In genomic region chr5:97055511-97056068, GRCm38 (mm10) we compare ENCODE assay signal across 8 mouse cellular contexts. TPM values are rescaled to one million over a fixed set of nuclear protein-coding genes. Genes with fewer than 3 reads are reported as not detected.
DNase-seq lines count a peak whose midpoint lies in the region; ATAC-seq lines count a peak whose summit lies in the region.

No protein-coding gene starts in this region.

- 0 out of 2 replicates have a peak, but pooled peaks have one; percentile 48 for ATAC-seq in neural tube, embryonic 11.5 days (ENCODE audit: insufficient read depth, low FRiP score, low TSS enrichment)
- peak; percentile 89 for ATAC-seq in granulocyte monocyte progenitor cell, adult 5-6 weeks (replicated peaks; ENCODE audit: poor library complexity, severe bottlenecking)
- peak; percentile 36; the same call in 1 of the 2 replicates for ATAC-seq in lung, embryonic 16.5 days (ENCODE audit: low read depth)

- WGBS in neural tube, embryonic 11.5 days: 22% methylated on average over 1 of the region's 1 CpGs
- 0% methylated on average over 1 of the region's 1 CpGs for WGBS in lung, embryonic 16.5 days

- no peaks in the 10 kb centered on the region for H3K9me3 ChIP-seq in neural tube, embryonic 11.5 days (ENCODE audit: control insufficient read depth, low read length)
- H3K9me3 ChIP-seq in lung, embryonic 16.5 days (ENCODE audit: control insufficient read depth, low read length): no peaks in the 10 kb centered on the region

- DNase-seq in gastrocnemius, adult 18-20 months (ENCODE audit: low spot score): peak; percentile 68
- no peak for DNase-seq in gastrocnemius, postnatal 25 days
- DNase-seq in neural tube, embryonic 11.5 days (ENCODE audit: low spot score): peak; percentile 23
- DNase-seq in neural tube, embryonic 10.5 days (ENCODE audit: extremely low spot score, low spot score): no peak
- peak; percentile 44 for DNase-seq in T-cell, adult 2 months (ENCODE audit: low spot score)
- DNase-seq in thymus, postnatal 14 days: peak; percentile 68

- no peak overlapping the region for H3K27ac ChIP-seq in neural tube, embryonic 11.5 days (ENCODE audit: low read depth, low read length)
- no peak overlapping the region for H3K27ac ChIP-seq in lung, embryonic 16.5 days (ENCODE audit: low read length)

- H3K4me1 ChIP-seq in neural tube, embryonic 11.5 days (ENCODE audit: control insufficient read depth, insufficient read depth, low read length): no peaks in the 10 kb centered on the region
- no peaks in the 10 kb centered on the region for H3K4me1 ChIP-seq in lung, embryonic 16.5 days (replicated peaks; ENCODE audit: control insufficient read depth, insufficient read depth, low read length)

- no peaks in the 10 kb centered on the region for H3K36me3 ChIP-seq in neural tube, embryonic 11.5 days (ENCODE audit: control insufficient read depth, insufficient read depth, low read length)
- H3K36me3 ChIP-seq in lung, embryonic 16.5 days (ENCODE audit: control insufficient read depth, insufficient read depth, low read length): peaks cover 6% of the 10 kb centered on the region; the same call in 1 of the 2 replicates

- no peak overlapping the region for H3K4me3 ChIP-seq in neural tube, embryonic 11.5 days (ENCODE audit: low read depth, low read length)
- no peak overlapping the region for H3K4me3 ChIP-seq in lung, embryonic 16.5 days (ENCODE audit: low read length)

- H3K27me3 ChIP-seq in neural tube, embryonic 11.5 days (ENCODE audit: control insufficient read depth, insufficient read depth, low read length): no peaks in the 10 kb centered on the region
- no peaks in the 10 kb centered on the region for H3K27me3 ChIP-seq in lung, embryonic 16.5 days (ENCODE audit: control insufficient read depth, insufficient read depth, low read depth, low read length)

- H3K9ac ChIP-seq in neural tube, embryonic 11.5 days (ENCODE audit: low read length): no peak overlapping the region
- no peak overlapping the region for H3K9ac ChIP-seq in lung, embryonic 16.5 days (ENCODE audit: low read length)

- H3K4me2 ChIP-seq in neural tube, embryonic 11.5 days (ENCODE audit: low read depth): no peak overlapping the region
- no peak overlapping the region for H3K4me2 ChIP-seq in lung, embryonic 16.5 days (ENCODE audit: low read depth, low read length)

RNA-seq across cellular contexts. Expression of gene Paqr3, which starts 55.8 kb away (rescaled TPM):
- 1 to 10 TPM; 2.7 to 3.3 TPM for total RNA-seq in gastrocnemius, adult 18-20 months (2021)
- 1 to 10 TPM; 1.3 to 2.4 TPM for total RNA-seq in gastrocnemius, postnatal 25 days (2021)
- 12.2 and 17.2 TPM in 2 replicates for polyA plus RNA-seq in neural tube, embryonic 11.5 days (2014; fragmentation: Nextera tagmentation; extraction: Ambion mirVana)
- total RNA-seq in granulocyte monocyte progenitor cell, adult 5-6 weeks (2014; fragmentation: Nextera tagmentation): 2.7 and 15.3 TPM in 2 replicates
- total RNA-seq in granulocyte monocyte progenitor cell, adult 5-6 weeks (2017): 2.0 and 3.4 TPM in 2 replicates
- polyA plus RNA-seq in lung, embryonic 16.5 days (2015; fragmentation: Nextera tagmentation; extraction: Ambion mirVana): 1.8 and 2.7 TPM in 2 replicates

RNA-seq across cellular contexts. Expression of gene Bmp2k, which starts 58.1 kb away (rescaled TPM):
- total RNA-seq in gastrocnemius, adult 18-20 months (2021): 10 to 100 TPM; 11.8 to 13.2 TPM
- 1 to 10 TPM; 8.0 to 9.1 TPM for total RNA-seq in gastrocnemius, postnatal 25 days (2021)
- polyA plus RNA-seq in neural tube, embryonic 11.5 days (2014; fragmentation: Nextera tagmentation; extraction: Ambion mirVana): 10.0 and 11.2 TPM in 2 replicates
- 23.5 and 25.2 TPM in 2 replicates for total RNA-seq in granulocyte monocyte progenitor cell, adult 5-6 weeks (2014; fragmentation: Nextera tagmentation)
- 16.2 and 18.1 TPM in 2 replicates for total RNA-seq in granulocyte monocyte progenitor cell, adult 5-6 weeks (2017)
- 9.7 and 11.5 TPM in 2 replicates for polyA plus RNA-seq in lung, embryonic 16.5 days (2015; fragmentation: Nextera tagmentation; extraction: Ambion mirVana)

Comparison
In these comparisons a context has a peak if more than half of its experiments do, and no peak if none do; other contexts are left out.
1. DNase-seq: peak in gastrocnemius, adult 18-20 months (single experiment), neural tube, embryonic 11.5 days (single experiment), T-cell, adult 2 months (single experiment) and thymus, postnatal 14 days (single experiment); none in gastrocnemius, postnatal 25 days (single experiment) and neural tube, embryonic 10.5 days (single experiment).
2. ATAC-seq: peak in every context shown above with its lines; median percentile 89 in granulocyte monocyte progenitor cell, adult 5-6 weeks; 48 in neural tube, embryonic 11.5 days; 36 in lung, embryonic 16.5 days.